Mouse (Mus musculus) ES-E14 (cell line): ENCODE data around the gene Cdh13. TPM values are rescaled to one million over a fixed set of nuclear protein-coding genes. Genes with fewer than 3 reads are reported as not detected.

ENCODE experiments used
- DNase-seq: peaks from one replicate; pipeline ENCODE4 v3.0.0-alpha.2; 2013; ENCODE audit warnings: low read depth, low spot score
- H3K27ac ChIP-seq: 2 replicates; pipeline ENCODE4 v1.5.1; 2012; ENCODE audit warnings: low read depth, mild to moderate bottlenecking, low read length, moderate library complexity, mixed read lengths; ENCODE audit not compliant: poor library complexity, insufficient read depth, severe bottlenecking
- H3K36me3 ChIP-seq: 2 replicates; pipeline ENCODE4 v1.6.1; 2012; ENCODE audit warnings: mild to moderate bottlenecking, low read length, moderate library complexity, mixed read lengths; ENCODE audit not compliant: control insufficient read depth, poor library complexity, insufficient read depth, severe bottlenecking
- H3K4me1 ChIP-seq, 2 experiments: fragments of 150-350 bp in 1 of 2; sonication (generic) in 1 of 2; 2 replicates each; pipeline ENCODE4 v1.6.1; 2012; ENCODE audit warnings: low read length in 2 of 2, mild to moderate bottlenecking in 1 of 2, mixed read lengths in 1 of 2; ENCODE audit not compliant: control insufficient read depth in 2 of 2, insufficient read depth in 2 of 2, poor library complexity in 1 of 2
- H3K4me3 ChIP-seq, 2 experiments: fragments of 150-350 bp in 1 of 2; sonication (generic) in 1 of 2; 2 replicates each; pipeline ENCODE4 v1.5.1; 2012; ENCODE audit warnings: low read length in 2 of 2, low read depth in 1 of 2, mild to moderate bottlenecking in 1 of 2, mixed read lengths in 1 of 2; ENCODE audit not compliant: insufficient read depth in 1 of 2, poor library complexity in 1 of 2, severe bottlenecking in 1 of 2
- H3K9ac ChIP-seq: 2 replicates; pipeline ENCODE4 v1.6.1; 2012; ENCODE audit warnings: low read depth, mild to moderate bottlenecking, low read length, mixed read lengths; ENCODE audit not compliant: poor library complexity, insufficient read depth, severe bottlenecking
- H3K9me3 ChIP-seq: fragments of 150-350 bp; sonication (generic); 2 replicates; pipeline ENCODE4 v1.6.1; 2012; ENCODE audit warnings: low read depth, mild to moderate bottlenecking, low read length; ENCODE audit not compliant: control insufficient read depth, insufficient read depth
- CHD2 ChIP-seq: IDR thresholded peaks from 2 replicates; pipeline ENCODE4 v1.6.1; 2014; ENCODE audit warnings: mild to moderate bottlenecking, low read depth, low read length, inconsistent platforms
- HCFC1 ChIP-seq: IDR thresholded peaks from 2 replicates; pipeline ENCODE4 v1.6.1; 2012; ENCODE audit warnings: low read length, inconsistent platforms, borderline replicate concordance; ENCODE audit not compliant: insufficient read depth
- MAFK ChIP-seq: IDR thresholded peaks from 2 replicates; pipeline ENCODE4 v1.6.1; 2014; ENCODE audit warnings: mild to moderate bottlenecking, low read depth, low read length, inconsistent platforms; ENCODE audit not compliant: insufficient read depth
- ZC3H11A ChIP-seq: IDR thresholded peaks from 2 replicates; pipeline ENCODE4 v1.6.1; 2012; ENCODE audit warnings: low read depth, mild to moderate bottlenecking, inconsistent platforms, low read length, borderline replicate concordance
- ZNF384 ChIP-seq: IDR thresholded peaks from 2 replicates; pipeline ENCODE4 v1.6.1; 2012; ENCODE audit warnings: low read depth, low read length, inconsistent platforms
- in situ Hi-C, 2 experiments: fragments of 600-800 bp; cut with MboI; formaldehyde crosslinking; loops; one replicate each; pipeline ENCODE4 v1.15.1; 2025; ENCODE audit warnings: low sequenced_read_pairs in 2 of 2, inconsistent platforms in 1 of 2; ENCODE audit not compliant: unreplicated experiment in 2 of 2
- total RNA-seq: library from RNA; depleted of rRNA; stranded (reverse); fragments of 300-350 nt; gene quantifications from 2 replicates; pipeline ENCODE4 v1.2.3, GENCODE M21; 2012

Cdh13 gene
- total RNA-seq, 1 experiment = 1.3 TPM

DNA sequence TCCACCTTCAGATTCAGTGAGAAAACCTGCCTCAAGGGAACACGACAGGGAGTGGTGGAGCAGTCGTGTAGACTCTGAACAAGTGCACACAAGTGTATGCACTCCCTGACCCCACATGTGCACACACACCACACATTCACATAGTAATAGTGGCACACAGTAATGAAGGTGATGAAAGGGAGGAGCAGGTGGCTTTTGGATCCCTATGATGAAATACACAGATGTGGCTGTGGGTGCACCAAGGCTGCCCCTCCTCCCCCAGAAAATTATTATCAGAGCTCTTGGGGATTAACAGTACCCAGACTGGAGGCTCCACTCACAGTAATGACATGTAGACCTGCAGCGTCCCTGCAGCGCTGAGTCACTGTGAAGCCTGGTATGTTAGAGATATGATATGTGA lies 5.6 kb downstream of the Cdh13 start:
- in situ Hi-C loops = no loop called here
- H3K4me1 ChIP-seq = peaks cover 0 to 18% of the 10 kb centered on the region in 2 experiments; a peak in 2 of 4 replicates

DNA sequence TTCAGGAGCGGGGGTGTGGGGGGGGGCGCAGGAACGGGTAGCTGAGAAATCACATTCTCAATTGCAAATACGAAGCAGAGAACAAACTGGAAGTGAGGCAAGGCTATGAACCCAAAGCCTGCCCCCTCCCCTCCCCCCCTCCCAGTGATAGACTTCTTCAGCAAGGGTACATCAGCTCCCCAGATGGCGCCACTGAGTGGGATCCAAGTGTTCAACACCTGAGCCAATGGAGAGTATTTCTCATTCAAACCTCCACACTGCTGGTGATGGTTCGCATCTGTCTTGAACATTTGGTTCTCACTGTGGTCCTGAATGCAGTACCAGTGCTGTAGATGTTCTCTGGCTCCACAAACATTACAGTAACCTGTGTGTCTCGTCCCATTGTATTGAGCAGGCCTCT lies 6.0 kb downstream of the Cdh13 start:
- H3K9me3 ChIP-seq = no peaks in the 10 kb centered on the region
- in situ Hi-C loops = no loop called here
- no peaks in the 10 kb centered on the region for H3K36me3 ChIP-seq
- H3K9ac ChIP-seq = no peak overlapping the region
- TF ChIP-seq ZC3H11A (no peak), HCFC1 (no peak), CHD2 (no peak), MAFK (no peak), ZNF384 (no peak)
- H3K4me1 ChIP-seq = peaks cover 0 to 18% of the 10 kb centered on the region in 2 experiments; a peak in 2 of 4 replicates
- no peak overlapping the region for H3K27ac ChIP-seq
- no peak for DNase-seq
- no peak overlapping the region for H3K4me3 ChIP-seq

More for the DNA sequence above, 5.6 kb downstream of the Cdh13 start:
- TF ChIP-seq ZNF384 (no peak), MAFK (no peak), ZC3H11A (no peak), HCFC1 (no peak), CHD2 (no peak)
- no peak overlapping the region for H3K4me3 ChIP-seq
- no peak overlapping the region for H3K27ac ChIP-seq
- no peaks in the 10 kb centered on the region for H3K9me3 ChIP-seq
- H3K9ac ChIP-seq = no peak overlapping the region
- no peaks in the 10 kb centered on the region for H3K36me3 ChIP-seq
- DNase-seq = no peak

DNA sequence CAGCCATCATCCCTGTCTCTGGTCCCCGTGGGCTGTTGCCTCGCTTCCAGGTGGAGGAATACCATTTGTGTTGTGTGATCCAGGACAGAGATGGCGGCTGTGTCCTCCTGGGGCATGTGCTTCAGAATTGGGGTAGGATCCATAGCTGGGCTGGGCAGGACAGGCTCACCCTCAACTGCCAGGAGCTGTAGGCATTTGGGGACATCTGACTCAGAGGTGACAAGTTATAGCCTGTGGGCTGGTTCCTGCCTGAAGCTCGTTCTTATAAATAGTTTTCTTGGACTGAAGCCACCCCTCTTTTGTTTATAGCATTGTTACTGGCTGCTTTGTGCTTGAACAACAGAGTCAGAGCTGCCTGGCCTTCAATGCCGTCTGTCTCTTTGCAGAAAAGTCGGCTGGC lies 6.7 kb downstream of the Cdh13 start:
- no peak for DNase-seq
- Histone ChIP-seq H3K9ac (no peak overlapping the region), H3K36me3 (no peaks in the 10 kb centered on the region), H3K4me3 (no peak overlapping the region), H3K27ac (no peak overlapping the region), H3K9me3 (no peaks in the 10 kb centered on the region), H3K4me1 (peaks cover 0 to 11% of the 10 kb centered on the region in 2 experiments; a peak in 2 of 4 replicates)
- in situ Hi-C loops = no loop called here
- no peak for TF ChIP-seq CHD2
- TF ChIP-seq HCFC1 = no peak
- TF ChIP-seq ZNF384 = no peak
- TF ChIP-seq ZC3H11A = no peak
- no peak for TF ChIP-seq MAFK

DNA sequence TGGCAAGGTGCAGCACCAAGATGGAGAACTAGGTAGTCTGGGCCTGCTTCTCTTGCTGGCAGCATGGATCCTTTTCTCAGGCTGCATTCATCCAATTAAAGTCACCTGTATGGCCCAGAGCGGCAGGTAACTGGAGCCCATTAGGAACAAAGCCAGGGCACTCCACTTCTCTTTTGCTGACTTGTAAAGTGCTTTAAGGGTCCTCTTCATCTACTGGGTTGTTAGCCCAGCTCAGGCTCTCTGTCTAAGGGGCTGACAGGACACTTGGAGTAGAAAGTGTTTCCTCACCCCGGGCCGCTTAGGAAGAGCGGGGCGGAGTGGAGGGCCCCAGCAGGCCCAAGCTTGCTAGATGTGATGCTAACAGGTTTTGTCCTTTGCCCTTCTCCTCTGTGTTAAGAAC lies 12.9 kb downstream of the Cdh13 start:
- H3K36me3 ChIP-seq = no peaks in the 10 kb centered on the region
- no peaks in the 10 kb centered on the region for H3K4me1 ChIP-seq
- DNase-seq = no peak
- in situ Hi-C loops = no loop called here
- H3K9ac ChIP-seq = no peak overlapping the region
- no peaks in the 10 kb centered on the region for H3K9me3 ChIP-seq
- no peak overlapping the region for H3K4me3 ChIP-seq
- H3K27ac ChIP-seq = no peak overlapping the region
- TF ChIP-seq CHD2 (no peak), MAFK (no peak), ZNF384 (no peak), HCFC1 (no peak), ZC3H11A (no peak)

DNA sequence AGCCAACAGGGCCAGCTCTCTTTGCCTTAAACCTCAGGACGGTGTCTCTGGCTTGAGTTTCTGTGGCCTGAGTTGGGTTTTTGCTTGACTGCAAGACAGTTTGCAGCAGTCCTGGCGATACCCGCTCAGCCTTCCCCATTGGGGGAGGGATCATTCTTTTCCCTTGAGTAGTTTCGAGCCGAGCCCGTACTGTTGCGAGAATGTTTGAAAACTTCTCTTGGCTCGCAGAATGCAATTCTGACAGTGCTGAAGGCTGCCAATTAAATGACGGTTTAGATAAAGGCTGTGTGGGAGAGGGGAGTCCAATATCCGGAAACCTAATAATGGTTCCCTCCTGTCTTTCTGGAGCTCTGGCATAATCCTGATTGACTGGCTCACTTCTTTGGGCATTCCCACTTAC lies 23.4 kb downstream of the Cdh13 start:
- Histone ChIP-seq H3K9ac (no peak overlapping the region), H3K4me1 (no peaks in the 10 kb centered on the region), H3K27ac (no peak overlapping the region), H3K4me3 (no peak overlapping the region), H3K36me3 (no peaks in the 10 kb centered on the region), H3K9me3 (no peaks in the 10 kb centered on the region)
- in situ Hi-C loops = no loop called here
- no peak for DNase-seq
- TF ChIP-seq ZNF384 (no peak), HCFC1 (no peak), MAFK (no peak), ZC3H11A (no peak), CHD2 (no peak)
